Mouse (Mus musculus): ENCODE data around the gene Sass6. TPM values are rescaled to one million over a fixed set of nuclear protein-coding genes. Genes with fewer than 3 reads are reported as not detected.
"Not testable (repeated sequence)": the region's sequence is repeated elsewhere in the genome, so short reads cannot be mapped to it uniquely, and the experiment has no call there.

The Sass6 gene
- total RNA-seq (2015) (38.0 and 39.6 TPM in 2 replicates), total RNA-seq (2017) (47.1 and 63.8 TPM in 2 replicates)

- ATAC-seq (replicated peaks; ENCODE audit: poor library complexity) = peak; percentile 96
These were observed at the start of gene Sass6 for GRCm38 (mm10) chr3:116594728-116595602. Gene Sass6, plus strand, starts transcription at chr3:116594982.

GRCm38 (mm10) chr3:116547430-116547829, 47.4 kb upstream of the Sass6 start:
- no peak for ATAC-seq (replicated peaks; ENCODE audit: poor library complexity)

- no peak for ATAC-seq (replicated peaks; ENCODE audit: poor library complexity)
These were observed 43.4 kb upstream of the Sass6 start for GRCm38 (mm10) chr3:116551362-116551761.

GRCm38 (mm10) chr3:116561315-116561714, 33.5 kb upstream of the Sass6 start:
- not testable (repeated sequence) for ATAC-seq (replicated peaks; ENCODE audit: poor library complexity)

- peak; percentile 99 for ATAC-seq (replicated peaks; ENCODE audit: poor library complexity)
These were observed 32.2 kb upstream of the Sass6 start, which contains the start of gene Lrrc39 for GRCm38 (mm10) chr3:116562408-116563094. Gene Lrrc39, plus strand, starts transcription at chr3:116562973.

GRCm38 (mm10) chr3:116563095-116563492, 31.7 kb upstream of the Sass6 start:
- peak; percentile 38 for ATAC-seq (replicated peaks; ENCODE audit: poor library complexity)

- ATAC-seq (replicated peaks; ENCODE audit: poor library complexity) = peak; percentile 86
These were observed 24.2 kb upstream of the Sass6 start for GRCm38 (mm10) chr3:116570628-116571027.

- ATAC-seq (replicated peaks; ENCODE audit: poor library complexity) = no peak
These were observed 17.5 kb upstream of the Sass6 start for GRCm38 (mm10) chr3:116577286-116577685.

GRCm38 (mm10) chr3:116582201-116582600, 12.6 kb upstream of the Sass6 start:
- no peak for ATAC-seq (replicated peaks; ENCODE audit: poor library complexity)

GRCm38 (mm10) chr3:116594076-116594727, 580 bp upstream of the Sass6 start:
- peak; percentile 59 for ATAC-seq (replicated peaks; ENCODE audit: poor library complexity)

- ATAC-seq (replicated peaks; ENCODE audit: poor library complexity) = no peak
These were observed 815 bp downstream of the Sass6 start for GRCm38 (mm10) chr3:116595603-116595991.

GRCm38 (mm10) chr3:116599705-116600104, 4.9 kb downstream of the Sass6 start:
- no peak for ATAC-seq (replicated peaks; ENCODE audit: poor library complexity)

- peak; percentile 87 for ATAC-seq (replicated peaks; ENCODE audit: poor library complexity)
These were observed 6.2 kb downstream of the Sass6 start for GRCm38 (mm10) chr3:116601005-116601404.

GRCm38 (mm10) chr3:116601781-116602180, 7.0 kb downstream of the Sass6 start:
- ATAC-seq (replicated peaks; ENCODE audit: poor library complexity) = no peak

- no peak for ATAC-seq (replicated peaks; ENCODE audit: poor library complexity)
These were observed 9.8 kb downstream of the Sass6 start for GRCm38 (mm10) chr3:116604570-116604969.

- no peak for ATAC-seq (replicated peaks; ENCODE audit: poor library complexity)
These were observed 19.6 kb downstream of the Sass6 start, which contains the start of gene Trmt13 for GRCm38 (mm10) chr3:116614295-116614892. Gene Trmt13, minus strand, starts transcription at chr3:116614587.

- ATAC-seq (replicated peaks; ENCODE audit: poor library complexity) = peak; percentile 53
These were observed 20.7 kb downstream of the Sass6 start for GRCm38 (mm10) chr3:116615318-116616068.

GRCm38 (mm10) chr3:116618855-116619254, 24.1 kb downstream of the Sass6 start:
- ATAC-seq (replicated peaks; ENCODE audit: poor library complexity) = peak; percentile 35

GRCm38 (mm10) chr3:116620636-116621370, 26.0 kb downstream of the Sass6 start:
- ATAC-seq (replicated peaks; ENCODE audit: poor library complexity) = peak; percentile 94

Data from megakaryocyte progenitor cell, adult 5-6 weeks (primary cell).